Mouse (Mus musculus): ENCODE measurements around the gene Insig2. TPM values are rescaled to one million over a fixed set of nuclear protein-coding genes. Genes with fewer than 3 reads are reported as not detected.

Insig2 gene
- 18.7 and 24.1 TPM in 2 replicates for polyA plus RNA-seq (2012; rRNA removed)

DNA sequence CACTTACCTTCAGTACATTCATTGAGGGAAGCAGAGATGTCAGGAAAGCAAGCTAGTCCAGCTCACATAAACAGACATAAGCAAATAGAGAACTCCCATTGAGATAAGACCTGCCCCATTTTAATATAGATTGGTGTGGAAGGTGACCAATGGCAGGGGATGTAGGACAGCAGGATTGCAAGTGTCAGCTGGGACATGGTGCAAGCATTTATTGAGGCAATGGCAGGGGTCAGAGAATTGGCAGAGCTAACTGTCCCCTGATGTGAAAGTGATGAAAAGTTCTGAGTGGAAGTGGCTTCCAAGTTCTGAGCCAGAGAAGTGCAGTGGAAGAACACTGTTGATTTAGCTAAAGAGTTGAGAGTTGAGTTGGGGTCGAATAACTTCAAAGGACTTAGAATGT, at the start of gene Insig2:
Gene Insig2, minus strand, starts transcription at position 105 of the 400 bp plus-strand sequence.
- 86% methylated on average over 1 of the region's 1 CpGs for WGBS
- TF ChIP-seq POLR2A (IDR thresholded peaks at IDR 0.05; ENCODE audit: borderline replicate concordance, extremely low read depth, low read depth, low read length) (no peak), CTCF (IDR thresholded peaks at IDR 0.05; ENCODE audit: insufficient read depth, low read length) (no peak)
- DNase-seq, result no peak
- Histone ChIP-seq H3K4me1 (ENCODE audit: control insufficient read depth, insufficient read depth, low read length) (peaks cover 4% of the 10 kb centered on the region; the same call in 1 of the 2 replicates), H3K4me3 (replicated peaks; ENCODE audit: extremely low read depth, low read depth, low read length) (no peak within 1 kb of the TSS)

DNA sequence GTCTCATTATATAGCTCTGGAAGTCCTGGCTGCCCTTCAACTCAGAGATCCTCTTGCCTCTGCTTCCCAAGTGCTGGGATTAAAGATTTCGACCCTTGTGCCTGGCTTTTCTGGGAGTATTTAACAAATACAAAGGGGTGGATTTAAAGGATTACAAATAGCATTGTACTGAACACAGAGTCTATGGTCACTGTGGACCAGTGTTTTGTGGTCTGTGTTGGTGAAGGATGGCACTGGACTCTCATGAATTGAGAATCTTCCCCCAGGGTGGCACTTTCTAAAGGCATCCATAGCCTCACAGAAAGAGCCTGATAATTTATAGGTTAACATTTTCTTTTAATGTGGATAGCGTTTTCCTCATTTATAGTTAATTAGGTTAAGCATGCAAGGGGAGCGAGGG, 49.2 kb upstream of the Insig2 start:
- H3K4me1 ChIP-seq (ENCODE audit: control insufficient read depth, insufficient read depth, low read length), result no peaks in the 10 kb centered on the region
- 75% methylated on average over 3 of the region's 3 CpGs for WGBS
- H3K4me3 ChIP-seq (replicated peaks; ENCODE audit: extremely low read depth, low read depth, low read length), result no peak overlapping the region
- no peak for DNase-seq
- TF ChIP-seq CTCF (IDR thresholded peaks at IDR 0.05; ENCODE audit: insufficient read depth, low read length), result no peak
- no peak for TF ChIP-seq POLR2A (IDR thresholded peaks at IDR 0.05; ENCODE audit: borderline replicate concordance, extremely low read depth, low read depth, low read length)

DNA sequence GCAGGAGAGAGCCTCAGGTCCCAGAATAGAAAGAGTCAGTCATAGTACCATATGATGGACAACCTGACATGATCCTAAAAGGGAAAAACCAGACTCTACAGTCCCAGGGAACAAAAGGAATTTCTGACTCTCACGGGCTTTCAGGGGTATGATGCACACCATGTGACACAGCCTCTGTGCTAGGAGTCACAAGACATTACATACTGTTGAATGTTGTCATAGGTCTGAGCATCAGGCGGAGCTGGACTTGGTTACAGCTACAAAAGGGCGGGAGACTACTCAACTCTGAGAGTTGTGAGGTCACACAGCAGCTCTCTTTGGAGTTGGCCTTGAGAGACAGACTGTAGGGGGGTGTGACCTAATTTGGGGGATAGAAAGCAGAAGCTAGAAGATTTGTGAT, 47.6 kb upstream of the Insig2 start:
- no peak for TF ChIP-seq CTCF (IDR thresholded peaks at IDR 0.05; ENCODE audit: insufficient read depth, low read length)
- no peak for TF ChIP-seq POLR2A (IDR thresholded peaks at IDR 0.05; ENCODE audit: borderline replicate concordance, extremely low read depth, low read depth, low read length)
- WGBS, result 80% methylated on average over 3 of the region's 3 CpGs
- no peak for DNase-seq
- Histone ChIP-seq H3K4me3 (replicated peaks; ENCODE audit: extremely low read depth, low read depth, low read length) (no peak overlapping the region), H3K4me1 (ENCODE audit: control insufficient read depth, insufficient read depth, low read length) (no peaks in the 10 kb centered on the region)

DNA sequence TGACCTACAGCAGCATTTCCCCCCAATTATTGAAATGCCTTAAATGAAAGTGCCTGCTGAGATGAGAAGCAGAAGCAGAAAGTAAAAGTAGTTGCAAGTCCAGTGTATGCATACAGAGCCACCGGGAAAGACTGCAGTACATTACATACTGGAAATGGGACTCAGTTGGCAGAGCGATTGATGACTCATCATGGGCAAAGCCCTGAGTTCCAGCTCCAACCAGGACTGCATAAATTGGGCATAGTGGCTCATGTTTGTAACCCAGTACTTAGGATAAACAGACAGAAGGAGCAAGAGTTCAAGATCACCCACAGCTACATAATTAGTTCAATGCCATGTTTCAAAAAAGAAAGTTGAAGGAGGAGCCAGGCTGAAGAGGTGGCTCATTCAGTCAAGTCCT, 45.5 kb upstream of the Insig2 start:
- no peak overlapping the region for H3K4me3 ChIP-seq (replicated peaks; ENCODE audit: extremely low read depth, low read depth, low read length)
- 85% methylated on average over 2 of the region's 2 CpGs for WGBS
- no peak for TF ChIP-seq POLR2A (IDR thresholded peaks at IDR 0.05; ENCODE audit: borderline replicate concordance, extremely low read depth, low read depth, low read length)
- no peak for TF ChIP-seq CTCF (IDR thresholded peaks at IDR 0.05; ENCODE audit: insufficient read depth, low read length)
- DNase-seq, result no peak
- H3K4me1 ChIP-seq (ENCODE audit: control insufficient read depth, insufficient read depth, low read length), result no peaks in the 10 kb centered on the region

DNA sequence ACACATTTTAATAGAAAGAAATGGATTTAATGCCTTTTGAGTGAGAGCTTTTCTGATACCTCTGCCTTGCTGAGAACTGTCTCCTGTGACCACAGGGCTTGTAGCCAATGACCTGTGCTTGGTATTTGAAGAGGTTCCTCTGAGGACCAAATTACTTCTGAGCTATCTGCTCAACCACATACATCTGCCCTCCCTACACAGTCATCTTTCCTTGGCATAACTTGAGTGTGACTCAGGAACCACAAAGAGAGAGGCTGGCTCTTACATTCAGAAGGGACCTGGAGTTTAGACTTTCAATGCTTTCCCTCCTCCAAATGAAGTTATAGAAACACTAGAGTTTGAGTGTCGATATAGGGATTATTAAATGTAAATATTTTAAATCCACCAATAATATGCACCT, 45.0 kb upstream of the Insig2 start:
- TF ChIP-seq POLR2A (IDR thresholded peaks at IDR 0.05; ENCODE audit: borderline replicate concordance, extremely low read depth, low read depth, low read length), result no peak
- TF ChIP-seq CTCF (IDR thresholded peaks at IDR 0.05; ENCODE audit: insufficient read depth, low read length), result no peak

DNA sequence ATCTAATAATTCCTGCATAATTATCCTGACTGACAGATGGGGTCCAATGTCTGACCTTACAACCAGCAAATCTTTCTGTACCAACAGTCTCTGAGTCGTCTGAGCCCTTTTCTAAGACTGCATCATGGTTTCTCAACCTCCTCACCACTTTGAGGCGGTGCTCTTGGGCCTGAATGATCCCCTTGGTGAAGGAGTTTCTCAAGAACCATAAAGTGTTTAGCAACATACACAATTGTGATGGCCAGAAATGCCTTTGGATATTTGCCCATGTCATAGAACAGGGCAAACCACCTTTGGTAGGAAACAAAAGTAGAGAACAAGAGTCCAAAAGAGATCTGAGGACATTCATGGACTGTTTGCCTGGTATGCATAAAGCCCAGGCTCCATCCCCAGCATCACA, 41.2 kb upstream of the Insig2 start:
- 47% methylated on average over 2 of the region's 2 CpGs for WGBS

More for the DNA sequence above, 45.0 kb upstream of the Insig2 start:
- WGBS, result 77% methylated on average over 1 of the region's 1 CpGs
- DNase-seq, result no peak
- H3K4me1 ChIP-seq (ENCODE audit: control insufficient read depth, insufficient read depth, low read length), result no peaks in the 10 kb centered on the region
- no peak overlapping the region for H3K4me3 ChIP-seq (replicated peaks; ENCODE audit: extremely low read depth, low read depth, low read length)

DNA sequence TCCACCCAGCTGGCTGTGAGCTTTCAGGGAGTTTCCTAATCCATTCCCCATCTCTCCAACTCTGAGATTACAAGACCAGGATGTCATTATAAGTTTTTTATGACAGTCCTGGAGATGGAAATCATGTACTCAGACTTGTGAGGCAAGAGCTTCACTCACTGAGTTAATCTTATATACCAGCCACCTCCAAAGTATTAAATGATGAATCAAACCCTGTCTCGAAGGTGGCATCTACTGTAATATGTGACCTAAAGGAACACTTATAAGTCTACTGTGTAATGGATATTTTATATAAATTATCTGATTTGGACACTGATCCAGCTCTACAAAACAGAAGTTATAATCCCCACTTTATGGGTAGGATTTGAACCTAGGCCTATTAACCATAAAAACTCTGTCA, 40.3 kb upstream of the Insig2 start:
- Histone ChIP-seq H3K4me1 (ENCODE audit: control insufficient read depth, insufficient read depth, low read length) (no peaks in the 10 kb centered on the region), H3K4me3 (replicated peaks; ENCODE audit: extremely low read depth, low read depth, low read length) (no peak overlapping the region)
- WGBS, result 92% methylated on average over 1 of the region's 1 CpGs
- TF ChIP-seq POLR2A (IDR thresholded peaks at IDR 0.05; ENCODE audit: borderline replicate concordance, extremely low read depth, low read depth, low read length) (no peak), CTCF (IDR thresholded peaks at IDR 0.05; ENCODE audit: insufficient read depth, low read length) (no peak)
- no peak for DNase-seq

More for the DNA sequence above, 41.2 kb upstream of the Insig2 start:
- Histone ChIP-seq H3K4me3 (replicated peaks; ENCODE audit: extremely low read depth, low read depth, low read length) (no peak overlapping the region), H3K4me1 (ENCODE audit: control insufficient read depth, insufficient read depth, low read length) (no peaks in the 10 kb centered on the region)
- no peak for DNase-seq
- no peak for TF ChIP-seq CTCF (IDR thresholded peaks at IDR 0.05; ENCODE audit: insufficient read depth, low read length)
- TF ChIP-seq POLR2A (IDR thresholded peaks at IDR 0.05; ENCODE audit: borderline replicate concordance, extremely low read depth, low read depth, low read length), result no peak

DNA sequence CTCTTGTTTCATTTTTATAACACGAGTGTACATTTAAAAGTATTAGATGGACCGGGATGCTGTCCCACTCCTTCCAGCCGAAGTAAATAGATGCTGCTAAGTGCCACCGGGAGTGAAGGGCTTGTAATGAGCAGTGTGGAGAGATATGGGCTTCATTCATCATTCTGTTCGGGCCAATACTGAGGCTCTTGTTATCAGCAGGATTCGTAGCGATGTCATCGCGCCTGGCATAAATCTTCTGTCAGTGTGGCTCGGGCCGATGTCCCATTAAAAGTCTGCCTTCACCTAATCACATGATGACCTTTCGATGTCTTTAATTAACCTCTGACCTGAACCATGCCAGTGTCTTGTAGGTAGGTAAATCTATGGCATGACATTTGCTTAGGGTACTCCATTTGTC, 39.1 kb upstream of the Insig2 start:
- no peak for DNase-seq
- H3K4me1 ChIP-seq (ENCODE audit: control insufficient read depth, insufficient read depth, low read length), result no peaks in the 10 kb centered on the region
- no peak overlapping the region for H3K4me3 ChIP-seq (replicated peaks; ENCODE audit: extremely low read depth, low read depth, low read length)
- 23% methylated on average over 12 of the region's 12 CpGs for WGBS
- TF ChIP-seq CTCF (IDR thresholded peaks at IDR 0.05; ENCODE audit: insufficient read depth, low read length) (no peak), POLR2A (IDR thresholded peaks at IDR 0.05; ENCODE audit: borderline replicate concordance, extremely low read depth, low read depth, low read length) (no peak)

DNA sequence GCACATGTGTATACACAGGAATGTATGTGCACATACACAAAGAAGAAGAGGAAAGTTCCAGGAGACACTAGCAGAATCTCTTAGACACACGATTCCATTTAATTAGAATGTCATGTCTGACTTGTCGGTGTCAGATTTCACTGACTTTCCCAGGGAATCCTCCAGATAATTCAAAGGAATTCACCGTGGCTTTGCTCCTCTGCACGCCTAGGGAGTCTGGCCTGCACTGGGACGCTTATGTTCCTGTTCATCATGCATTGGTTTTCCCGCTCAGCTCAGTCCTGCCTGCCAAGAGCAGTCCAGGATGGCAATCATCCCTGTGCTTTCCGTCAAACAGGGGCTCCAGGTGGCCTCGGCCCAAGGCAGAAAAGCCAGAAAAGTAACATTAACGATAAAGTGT, 34.9 kb upstream of the Insig2 start:
- H3K4me1 ChIP-seq (ENCODE audit: control insufficient read depth, insufficient read depth, low read length), result no peaks in the 10 kb centered on the region
- no peak overlapping the region for H3K4me3 ChIP-seq (replicated peaks; ENCODE audit: extremely low read depth, low read depth, low read length)
- WGBS, result 39% methylated on average over 9 of the region's 9 CpGs
- DNase-seq, result no peak
- TF ChIP-seq CTCF (IDR thresholded peaks at IDR 0.05; ENCODE audit: insufficient read depth, low read length) (no peak), POLR2A (IDR thresholded peaks at IDR 0.05; ENCODE audit: borderline replicate concordance, extremely low read depth, low read depth, low read length) (no peak)

DNA sequence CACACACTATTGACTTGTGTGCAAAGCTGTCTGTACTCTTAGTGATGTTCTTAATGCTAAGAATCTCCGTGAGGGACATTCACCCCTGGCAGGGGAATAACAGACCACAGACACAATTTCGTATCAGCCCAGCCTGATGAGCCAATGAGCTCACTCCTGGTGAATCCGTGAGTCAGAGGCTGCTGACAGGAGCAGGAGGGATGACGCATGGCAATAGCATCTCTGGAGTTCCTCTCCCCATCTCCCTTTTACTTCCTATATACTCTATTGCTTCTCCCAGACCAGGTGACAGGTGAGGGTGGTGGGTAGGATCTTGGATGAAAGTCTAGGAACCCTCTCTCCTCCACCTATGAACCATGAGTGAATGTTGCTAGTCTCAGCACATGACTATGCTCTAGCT, 28.2 kb upstream of the Insig2 start:
- H3K4me3 ChIP-seq (replicated peaks; ENCODE audit: extremely low read depth, low read depth, low read length), result no peak overlapping the region
- DNase-seq, result no peak
- TF ChIP-seq POLR2A (IDR thresholded peaks at IDR 0.05; ENCODE audit: borderline replicate concordance, extremely low read depth, low read depth, low read length) (no peak), CTCF (IDR thresholded peaks at IDR 0.05; ENCODE audit: insufficient read depth, low read length) (no peak)
- H3K4me1 ChIP-seq (ENCODE audit: control insufficient read depth, insufficient read depth, low read length), result no peaks in the 10 kb centered on the region
- 51% methylated on average over 4 of the region's 4 CpGs for WGBS

All from lung, adult 2 months (tissue).